Mouse (Mus musculus): Measurements from ENCODE around the gene Mageh1. TPM values are rescaled to one million over a fixed set of nuclear protein-coding genes. Genes with fewer than 3 reads are reported as not detected.

Mageh1 gene
- polyA plus RNA-seq, 1 experiment from 2014 or later = 126 TPM

Other genes with a start within 250 kb of the Mageh1 start
- gene Usp51, start 31.1 kb downstream of the Mageh1 start, polyA plus RNA-seq (2015; fragmentation: Nextera tagmentation; extraction: Ambion mirVana) = 1.6 and 1.8 TPM in 2 replicates
- gene Foxr2, start 81.2 kb upstream of the Mageh1 start, polyA plus RNA-seq (2015; fragmentation: Nextera tagmentation; extraction: Ambion mirVana) = 0.39 and 0.47 TPM in 2 replicates
- gene Rragb, start 102.4 kb upstream of the Mageh1 start, polyA plus RNA-seq (2015; fragmentation: Nextera tagmentation; extraction: Ambion mirVana) = 5.6 and 5.7 TPM in 2 replicates
- gene Klf8, start 199.9 kb upstream of the Mageh1 start, polyA plus RNA-seq (2015; fragmentation: Nextera tagmentation; extraction: Ambion mirVana) = 3.5 and 5.3 TPM in 2 replicates